In the genomic region with DNA sequence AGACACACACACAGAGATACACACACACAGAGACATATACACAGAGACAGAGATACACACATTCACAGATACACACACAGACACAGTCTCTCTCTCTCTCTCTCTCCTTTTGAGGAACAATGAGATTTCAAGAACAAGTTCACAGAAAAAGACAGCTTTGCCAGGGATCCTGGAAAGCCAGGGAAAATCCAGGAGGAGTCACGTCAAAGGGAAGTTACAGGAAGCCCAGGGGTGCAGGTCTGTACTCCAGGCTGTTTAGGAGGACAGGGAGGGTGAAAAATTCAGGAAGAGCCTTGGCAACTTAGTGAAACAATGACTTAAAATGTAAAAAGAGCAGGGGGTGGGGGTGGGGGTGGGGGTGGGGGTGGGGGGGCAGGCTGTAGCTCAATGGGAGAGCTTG, we compare ENCODE assay signal across 16 mouse cellular contexts. TPM values are rescaled to one million over a fixed set of nuclear protein-coding genes. Genes with fewer than 3 reads are reported as not detected.
A peak's percentile ranks its signal among the peaks of the same experiment; 100 is the strongest.
DNase-seq lines count a peak whose midpoint lies in the region; ATAC-seq and TF ChIP-seq lines count a peak whose summit lies in the region.
"Had no signal": no experiment of that assay in that cellular context is flagged by ENCODE, and none has a peak within 500 bp of the region (broad histone marks: within the 10 kb centered on the region; RNA-seq: fewer than 3 reads in every experiment).

No protein-coding gene starts in this region.

- H3K4me2 ChIP-seq in forebrain, postnatal 0 days (ENCODE audit: low read depth), result no peak overlapping the region
- H3K4me2 ChIP-seq in forebrain, embryonic 13.5 days, result no peak overlapping the region
- no peak overlapping the region for H3K4me2 ChIP-seq in hindbrain, embryonic 12.5 days (replicated peaks)
- H3K4me2 ChIP-seq in hindbrain, embryonic 14.5 days (replicated peaks), result no peak overlapping the region
- H3K4me2 ChIP-seq in limb, embryonic 15.5 days, result no peak overlapping the region
- H3K4me2 ChIP-seq: embryonic facial prominence, embryonic 12.5 days; neural tube, embryonic 13.5 days had no signal

- H3K27me3 ChIP-seq in forebrain, postnatal 0 days (ENCODE audit: insufficient read depth, low read length), result no peaks in the 10 kb centered on the region
- no peaks in the 10 kb centered on the region for H3K27me3 ChIP-seq in forebrain, embryonic 13.5 days
- H3K27me3 ChIP-seq in hindbrain, embryonic 12.5 days, result no peaks in the 10 kb centered on the region
- H3K27me3 ChIP-seq in hindbrain, embryonic 14.5 days (ENCODE audit: control insufficient read depth, insufficient read depth, low read length), result no peaks in the 10 kb centered on the region
- H3K27me3 ChIP-seq in megakaryocyte, embryonic 14.5 days (replicated peaks), result no peaks in the 10 kb centered on the region
- H3K27me3 ChIP-seq in limb, embryonic 15.5 days, result no peaks in the 10 kb centered on the region
- H3K27me3 ChIP-seq: embryonic facial prominence, embryonic 12.5 days; neural tube, embryonic 13.5 days had no signal

- no peak for DNase-seq in forebrain, postnatal 0 days
- no peak for DNase-seq in hindbrain, embryonic 14.5 days (ENCODE audit: low spot score)
- DNase-seq in embryo, embryonic 11 days, result no peak
- DNase-seq: adrenal gland, adult 2 months; cerebellum, postnatal 10 days; gastrocnemius, postnatal 36 days; lung, adult 2 months had no signal

- H3K4me3 ChIP-seq in forebrain, postnatal 0 days (ENCODE audit: low read depth, low read length), result no peak overlapping the region
- H3K4me3 ChIP-seq in forebrain, embryonic 13.5 days, result no peak overlapping the region
- no peak overlapping the region for H3K4me3 ChIP-seq in hindbrain, embryonic 12.5 days
- no peak overlapping the region for H3K4me3 ChIP-seq in hindbrain, embryonic 14.5 days (replicated peaks; ENCODE audit: low read length)
- H3K4me3 ChIP-seq in megakaryocyte, embryonic 14.5 days (replicated peaks), result peak overlapping the region; percentile 57
- no peak overlapping the region for H3K4me3 ChIP-seq in limb, embryonic 15.5 days
- H3K4me3 ChIP-seq: embryonic facial prominence, embryonic 12.5 days; neural tube, embryonic 13.5 days had no signal

- ATAC-seq in forebrain, postnatal 0 days, result no peak
- ATAC-seq in forebrain, embryonic 13.5 days, result no peak
- no peak for ATAC-seq in hindbrain, embryonic 12.5 days (ENCODE audit: low FRiP score)
- ATAC-seq in hindbrain, embryonic 14.5 days (ENCODE audit: low FRiP score), result no peak
- no peak for ATAC-seq in megakaryocyte, adult 5-6 weeks (ENCODE audit: poor library complexity, severe bottlenecking)
- ATAC-seq in limb, embryonic 15.5 days (ENCODE audit: insufficient number of reproducible peaks, low FRiP score, low TSS enrichment, low read depth), result no peak
- ATAC-seq: forebrain, embryonic 16.5 days; intestine, postnatal 0 days had no signal

- H3K36me3 ChIP-seq in forebrain, postnatal 0 days (ENCODE audit: insufficient read depth), result no peaks in the 10 kb centered on the region
- H3K36me3 ChIP-seq in forebrain, embryonic 13.5 days (ENCODE audit: poor library complexity, severe bottlenecking), result no peaks in the 10 kb centered on the region
- H3K36me3 ChIP-seq in hindbrain, embryonic 12.5 days, result no peaks in the 10 kb centered on the region
- H3K36me3 ChIP-seq in hindbrain, embryonic 14.5 days (replicated peaks; ENCODE audit: control insufficient read depth, insufficient read depth), result no peaks in the 10 kb centered on the region
- peaks cover 79% of the 10 kb centered on the region for H3K36me3 ChIP-seq in megakaryocyte, embryonic 14.5 days (replicated peaks; ENCODE audit: low read length)
- no peaks in the 10 kb centered on the region for H3K36me3 ChIP-seq in limb, embryonic 15.5 days
- H3K36me3 ChIP-seq: embryonic facial prominence, embryonic 12.5 days; neural tube, embryonic 13.5 days had no signal

- no peak for TF ChIP-seq CTCF in forebrain, postnatal 0 days (IDR thresholded peaks at IDR 0.05; ENCODE audit: low read depth)

- H3K4me1 ChIP-seq in forebrain, postnatal 0 days (ENCODE audit: insufficient read depth), result peaks cover 11% of the 10 kb centered on the region
- H3K4me1 ChIP-seq in forebrain, embryonic 13.5 days, result peaks cover 31% of the 10 kb centered on the region
- peaks cover 25% of the 10 kb centered on the region for H3K4me1 ChIP-seq in hindbrain, embryonic 12.5 days
- H3K4me1 ChIP-seq in hindbrain, embryonic 14.5 days (replicated peaks; ENCODE audit: control insufficient read depth, insufficient read depth, low read length), result 0 out of 2 replicates have a peak, but pooled peaks cover 12% of the 10 kb centered on the region
- peaks cover 100% of the 10 kb centered on the region for H3K4me1 ChIP-seq in megakaryocyte, embryonic 14.5 days
- peaks cover 31% of the 10 kb centered on the region for H3K4me1 ChIP-seq in limb, embryonic 15.5 days

- H3K27ac ChIP-seq in forebrain, postnatal 0 days (ENCODE audit: low read depth, low read length), result 0 out of 2 replicates have a peak overlapping the region, but pooled peaks have one; percentile 45
- H3K27ac ChIP-seq in forebrain, embryonic 13.5 days, result no peak overlapping the region
- 0 out of 2 replicates have a peak overlapping the region, but pooled peaks have one; percentile 32 for H3K27ac ChIP-seq in hindbrain, embryonic 12.5 days
- H3K27ac ChIP-seq in hindbrain, embryonic 14.5 days, result no peak overlapping the region; the same call in 1 of the 2 replicates
- peak overlapping the region; percentile 67 for H3K27ac ChIP-seq in limb, embryonic 15.5 days
- H3K27ac ChIP-seq: embryonic facial prominence, embryonic 12.5 days; neural tube, embryonic 13.5 days had no signal

- H3K9ac ChIP-seq in forebrain, postnatal 0 days, result no peak overlapping the region
- H3K9ac ChIP-seq in forebrain, embryonic 13.5 days, result no peak overlapping the region
- H3K9ac ChIP-seq in hindbrain, embryonic 12.5 days, result no peak overlapping the region
- H3K9ac ChIP-seq in hindbrain, embryonic 14.5 days, result no peak overlapping the region
- H3K9ac ChIP-seq in limb, embryonic 15.5 days, result no peak overlapping the region
- H3K9ac ChIP-seq: embryonic facial prominence, embryonic 12.5 days; neural tube, embryonic 13.5 days had no signal

- WGBS in forebrain, postnatal 0 days, result 40% methylated on average over 1 of the region's 1 CpGs
- WGBS in forebrain, embryonic 13.5 days, result 65% methylated on average over 1 of the region's 1 CpGs
- WGBS in hindbrain, embryonic 12.5 days, result 55% methylated on average over 1 of the region's 1 CpGs
- WGBS in hindbrain, embryonic 14.5 days, result 37% methylated on average over 1 of the region's 1 CpGs
- WGBS in limb, embryonic 15.5 days, result 43% methylated on average over 1 of the region's 1 CpGs

- no peaks in the 10 kb centered on the region for H3K9me3 ChIP-seq in forebrain, postnatal 0 days (ENCODE audit: low read length)
- H3K9me3 ChIP-seq in forebrain, embryonic 13.5 days (replicated peaks), result no peaks in the 10 kb centered on the region
- no peaks in the 10 kb centered on the region for H3K9me3 ChIP-seq in hindbrain, embryonic 12.5 days (replicated peaks)
- no peaks in the 10 kb centered on the region for H3K9me3 ChIP-seq in hindbrain, embryonic 14.5 days (ENCODE audit: control insufficient read depth, low read length)
- no peaks in the 10 kb centered on the region for H3K9me3 ChIP-seq in megakaryocyte, embryonic 14.5 days
- H3K9me3 ChIP-seq in limb, embryonic 15.5 days, result no peaks in the 10 kb centered on the region
- H3K9me3 ChIP-seq: embryonic facial prominence, embryonic 12.5 days; neural tube, embryonic 13.5 days had no signal

RNA-seq across cellular contexts. Expression of a gene that starts 56.5 kb away (rescaled TPM):
- total RNA-seq in forebrain, postnatal 0 days (2014; rRNA removed), result 30.0 and 33.2 TPM in 2 replicates
- polyA plus RNA-seq in forebrain, postnatal 0 days (2015; fragmentation: Nextera tagmentation; extraction: Ambion mirVana), result 2.0 and 2.7 TPM in 2 replicates
- 4.0 and 4.1 TPM in 2 replicates for polyA plus RNA-seq in forebrain, embryonic 13.5 days (2015; fragmentation: Nextera tagmentation; extraction: Ambion mirVana)
- polyA plus RNA-seq in hindbrain, embryonic 12.5 days (2016; fragmentation: Nextera tagmentation; extraction: Ambion mirVana), result 3.4 and 3.5 TPM in 2 replicates
- 7.7 and 9.9 TPM in 2 replicates for polyA plus RNA-seq in hindbrain, embryonic 14.5 days (2014; fragmentation: Nextera tagmentation; extraction: Ambion mirVana)
- 46.5 and 208 TPM in 2 replicates for polyA plus RNA-seq in megakaryocyte, embryonic 14.5 days (2012; ENCODE audit: insufficient read depth, low replicate concordance)
- total RNA-seq in megakaryocyte, adult 5-6 weeks (2015), result 6.4 and 6.8 TPM in 2 replicates
- 5.2 and 10.8 TPM in 2 replicates for total RNA-seq in megakaryocyte, adult 5-6 weeks (2017)
- 4.0 and 5.2 TPM in 2 replicates for polyA plus RNA-seq in limb, embryonic 15.5 days (2015; fragmentation: Nextera tagmentation; extraction: Ambion mirVana)

Comparison
In these comparisons a context has a peak if more than half of its experiments do, and no peak if none do; other contexts are left out.
1. H3K27ac ChIP-seq: peak in forebrain, postnatal 0 days (single experiment), hindbrain, embryonic 12.5 days (single experiment) and limb, embryonic 15.5 days (single experiment); none in forebrain, embryonic 13.5 days (single experiment) and hindbrain, embryonic 14.5 days (single experiment).